Mouse (Mus musculus): Measurements from ENCODE around the gene Fgfr2.

Fgfr2 gene

GRCm38 (mm10) chr7:133123244-133123998 is at the start of gene Fgfr2:
TSS of gene Fgfr2 (minus strand) at chr7:133123350.
- in situ Hi-C loops (cut with MboI; ENCODE audit: unreplicated experiment in 2 of 2) = no loop called here

GRCm38 (mm10) chr7:133171403-133172032 is 48.4 kb upstream of the Fgfr2 start:
- in situ Hi-C loops (cut with MboI; ENCODE audit: unreplicated experiment in 2 of 2) = no loop called here

- in situ Hi-C loops (cut with MboI; ENCODE audit: unreplicated experiment in 2 of 2) = no loop called here
Measured at GRCm38 (mm10) chr7:133168928-133169327, 45.8 kb upstream of the Fgfr2 start.

GRCm38 (mm10) chr7:133167903-133168302 is 44.8 kb upstream of the Fgfr2 start:
- in situ Hi-C loops (cut with MboI; ENCODE audit: unreplicated experiment in 2 of 2) = no loop called here

- in situ Hi-C loops (cut with MboI; ENCODE audit: unreplicated experiment in 2 of 2) = no loop called here
Measured at GRCm38 (mm10) chr7:133164770-133165169, 41.6 kb upstream of the Fgfr2 start.

GRCm38 (mm10) chr7:133163011-133163410 is 39.9 kb upstream of the Fgfr2 start:
- in situ Hi-C loops (cut with MboI; ENCODE audit: unreplicated experiment in 2 of 2) = no loop called here

- in situ Hi-C loops (cut with MboI; ENCODE audit: unreplicated experiment in 2 of 2) = no loop called here
Measured at GRCm38 (mm10) chr7:133162131-133162530, 39.0 kb upstream of the Fgfr2 start.

- in situ Hi-C loops (cut with MboI; ENCODE audit: unreplicated experiment in 2 of 2) = no loop called here
Measured at GRCm38 (mm10) chr7:133161362-133162080, 38.4 kb upstream of the Fgfr2 start.

- in situ Hi-C loops (cut with MboI; ENCODE audit: unreplicated experiment in 2 of 2) = no loop called here
Measured at GRCm38 (mm10) chr7:133159519-133159918, 36.4 kb upstream of the Fgfr2 start.

- in situ Hi-C loops (cut with MboI; ENCODE audit: unreplicated experiment in 2 of 2) = no loop called here
Measured at GRCm38 (mm10) chr7:133155621-133156020, 32.5 kb upstream of the Fgfr2 start.

- in situ Hi-C loops (cut with MboI; ENCODE audit: unreplicated experiment in 2 of 2) = no loop called here
Measured at GRCm38 (mm10) chr7:133154846-133155245, 31.7 kb upstream of the Fgfr2 start.

- in situ Hi-C loops (cut with MboI; ENCODE audit: unreplicated experiment in 2 of 2) = no loop called here
Measured at GRCm38 (mm10) chr7:133139689-133140336, 16.7 kb upstream of the Fgfr2 start.

- in situ Hi-C loops (cut with MboI; ENCODE audit: unreplicated experiment in 2 of 2) = no loop called here
Measured at GRCm38 (mm10) chr7:133133552-133133951, 10.4 kb upstream of the Fgfr2 start.

GRCm38 (mm10) chr7:133132702-133133101 is 9.6 kb upstream of the Fgfr2 start:
- in situ Hi-C loops (cut with MboI; ENCODE audit: unreplicated experiment in 2 of 2) = no loop called here

- in situ Hi-C loops (cut with MboI; ENCODE audit: unreplicated experiment in 2 of 2) = no loop called here
Measured at GRCm38 (mm10) chr7:133124701-133125485, 1.7 kb upstream of the Fgfr2 start.

GRCm38 (mm10) chr7:133123999-133124700 is 1.0 kb upstream of the Fgfr2 start, which contains the start of gene Ctbp2:
TSS of gene Ctbp2 (minus strand) at chr7:133124354.
- in situ Hi-C loops (cut with MboI; ENCODE audit: unreplicated experiment in 2 of 2) = no loop called here

- in situ Hi-C loops (cut with MboI; ENCODE audit: unreplicated experiment in 2 of 2) = no loop called here
Measured at GRCm38 (mm10) chr7:133122379-133123243, 539 bp downstream of the Fgfr2 start.

- in situ Hi-C loops (cut with MboI; ENCODE audit: unreplicated experiment in 2 of 2) = no loop called here
Measured at GRCm38 (mm10) chr7:133121661-133122378, 1.3 kb downstream of the Fgfr2 start.
